Mouse (Mus musculus) kidney, embryonic 16.5 days (tissue): ENCODE results near the gene Tln2. TPM values are rescaled to one million over a fixed set of nuclear protein-coding genes. Genes with fewer than 3 reads are reported as not detected.

Source experiments
- ATAC-seq: fragments of 200-750 bp; cut with Nextera tagmentation; 2 replicates; pipeline ENCODE4 v1.8.0; 2017; ENCODE audit warnings: moderate TSS enrichment; ENCODE audit not compliant: low FRiP score, low TSS enrichment
- H3K27ac ChIP-seq: fragments of 300-500 bp; sonication (generic); 2 replicates; pipeline ENCODE4 v1.5.1; 2014; ENCODE audit warnings: low read length
- H3K27me3 ChIP-seq: fragments of 300-500 bp; sonication (generic); 2 replicates; pipeline ENCODE4 v1.6.1; 2014; ENCODE audit warnings: low read length, control low read depth, mixed read lengths; ENCODE audit not compliant: insufficient read depth
- H3K36me3 ChIP-seq: fragments of 300-500 bp; sonication (generic); 2 replicates; pipeline ENCODE4 v1.6.1; 2014; ENCODE audit warnings: low read length, control low read depth, mixed read lengths; ENCODE audit not compliant: insufficient read depth
- H3K4me1 ChIP-seq: fragments of 300-500 bp; sonication (generic); 2 replicates; pipeline ENCODE4 v1.6.1; 2014; ENCODE audit warnings: low read length, control low read depth, mixed read lengths; ENCODE audit not compliant: insufficient read depth
- H3K4me2 ChIP-seq: fragments of 300-500 bp; sonication (generic); replicated peaks from 2 replicates; pipeline ENCODE4 v1.6.1; 2014; ENCODE audit warnings: low read depth, low read length
- H3K4me3 ChIP-seq: fragments of 300-500 bp; sonication (generic); 2 replicates; pipeline ENCODE4 v1.5.1; 2014; ENCODE audit warnings: mild to moderate bottlenecking, low read length
- H3K9ac ChIP-seq: fragments of 300-500 bp; sonication (generic); replicated peaks from 2 replicates; pipeline ENCODE4 v1.6.1; 2014; ENCODE audit warnings: low read length
- H3K9me3 ChIP-seq: fragments of 300-500 bp; sonication (generic); 2 replicates; pipeline ENCODE4 v1.6.1; 2016; ENCODE audit warnings: low read length, control low read depth
- WGBS: fragments of 180-500 bp; shearing (Covaris S2); extraction: QIAGEN DNeasy Blood & Tissue Kit; methylation state at CpG from one replicate; pipeline ENCODE4 v1.1.7; 2014; 5-methylcytosine and 5-hydroxymethylcytosine counted together
- microRNA counts: library from miRNA; unstranded; fragments of <30 nt; microRNA quantifications from one replicate; lab custom pipeline; 2016
- microRNA-seq: library from miRNA; unstranded; fragments of <30 nt; microRNA quantifications from one replicate; pipeline ENCODE4, GENCODE M21; 2016
- polyA plus RNA-seq: library from polyadenylated mRNA; unstranded; fragments of >200 nt; fragmentation: Nextera tagmentation; extraction: Ambion mirVana; gene quantifications from 2 replicates; pipeline ENCODE4 v1.2.1, GENCODE M21; 2015

Gene Tln2
- polyA plus RNA-seq, 1 experiment from 2014 or later: 19.1 TPM

- H3K36me3 ChIP-seq: no peaks in the 10 kb centered on the region
- H3K4me1 ChIP-seq: no peaks in the 10 kb centered on the region
- no peak for ATAC-seq
- peaks cover 5% of the 10 kb centered on the region; the same call in 1 of the 2 replicates for H3K9me3 ChIP-seq
- H3K27ac ChIP-seq: no peak overlapping the region
- no peaks in the 10 kb centered on the region for H3K27me3 ChIP-seq
- no peak overlapping the region for H3K4me2 ChIP-seq
- H3K4me3 ChIP-seq: no peak overlapping the region
- WGBS: 92% methylated on average over 4 of the region's 4 CpGs
- H3K9ac ChIP-seq: no peak overlapping the region
Measured at GRCm38 (mm10) chr9:67173154-67173553, 386.3 kb downstream of the Tln2 start.

- Histone ChIP-seq H3K4me2 (no peak overlapping the region), H3K4me1 (no peaks in the 10 kb centered on the region), H3K9ac (no peak overlapping the region), H3K36me3 (no peaks in the 10 kb centered on the region), H3K9me3 (peaks cover 5% of the 10 kb centered on the region; the same call in 1 of the 2 replicates), H3K4me3 (no peak overlapping the region), H3K27ac (no peak overlapping the region), H3K27me3 (no peaks in the 10 kb centered on the region)
- ATAC-seq: no peak
- WGBS: 91% methylated on average over 4 of the region's 4 CpGs
Measured at GRCm38 (mm10) chr9:67171409-67171808, 388.1 kb downstream of the Tln2 start.

GRCm38 (mm10) chr9:67170759-67171158 lies 388.7 kb downstream of the Tln2 start:
- WGBS: 62% methylated on average over 8 of the region's 8 CpGs
- Histone ChIP-seq H3K27ac (no peak overlapping the region), H3K36me3 (no peaks in the 10 kb centered on the region), H3K9ac (no peak overlapping the region), H3K27me3 (no peaks in the 10 kb centered on the region), H3K9me3 (peaks cover 5% of the 10 kb centered on the region; the same call in 1 of the 2 replicates), H3K4me2 (no peak overlapping the region), H3K4me3 (no peak overlapping the region), H3K4me1 (no peaks in the 10 kb centered on the region)
- ATAC-seq: no peak

- Histone ChIP-seq H3K4me1 (no peaks in the 10 kb centered on the region), H3K9ac (no peak overlapping the region), H3K9me3 (peaks cover 5% of the 10 kb centered on the region; the same call in 1 of the 2 replicates), H3K27me3 (no peaks in the 10 kb centered on the region), H3K4me3 (no peak overlapping the region), H3K27ac (0 out of 2 replicates have a peak overlapping the region, but pooled peaks have one; percentile 14), H3K4me2 (no peak overlapping the region), H3K36me3 (no peaks in the 10 kb centered on the region)
- 85% methylated on average over 3 of the region's 3 CpGs for WGBS
- ATAC-seq: no peak
Measured at GRCm38 (mm10) chr9:67170047-67170446, 389.5 kb downstream of the Tln2 start.

MicroRNA genes within 50 kb of the gene (microRNA counts, 519-probe panel; counts per million panel counts)
- microRNA mmu-miR-190 (lab: Ali Mortazavi, UCI): 2,410 counts per million, percentile 59 among the panel's probes with 10 or more counts

Small RNA genes lying within 50 kb of the gene (microRNA-seq; reads per million reads assigned to microRNA genes)
- gene Mir190a: 52.8 reads per million, percentile 49 among the genes with 10 or more reads in this experiment

Other genes starting within 250 kb of the Tln2 start
- 0.15 TPM in 1 of 2 replicates, not detected in the other for gene C2cd4b, start 199.7 kb upstream of the Tln2 start, polyA plus RNA-seq